Mouse (Mus musculus): Measurements from ENCODE around the gene Pex16. TPM values are rescaled to one million over a fixed set of nuclear protein-coding genes. Genes with fewer than 3 reads are reported as not detected.
A peak's percentile ranks its signal among the peaks of the same experiment; 100 is the strongest.

Pex16 gene
- polyA plus RNA-seq, 1 experiment from 2014 or later = 18.2 TPM

DNA sequence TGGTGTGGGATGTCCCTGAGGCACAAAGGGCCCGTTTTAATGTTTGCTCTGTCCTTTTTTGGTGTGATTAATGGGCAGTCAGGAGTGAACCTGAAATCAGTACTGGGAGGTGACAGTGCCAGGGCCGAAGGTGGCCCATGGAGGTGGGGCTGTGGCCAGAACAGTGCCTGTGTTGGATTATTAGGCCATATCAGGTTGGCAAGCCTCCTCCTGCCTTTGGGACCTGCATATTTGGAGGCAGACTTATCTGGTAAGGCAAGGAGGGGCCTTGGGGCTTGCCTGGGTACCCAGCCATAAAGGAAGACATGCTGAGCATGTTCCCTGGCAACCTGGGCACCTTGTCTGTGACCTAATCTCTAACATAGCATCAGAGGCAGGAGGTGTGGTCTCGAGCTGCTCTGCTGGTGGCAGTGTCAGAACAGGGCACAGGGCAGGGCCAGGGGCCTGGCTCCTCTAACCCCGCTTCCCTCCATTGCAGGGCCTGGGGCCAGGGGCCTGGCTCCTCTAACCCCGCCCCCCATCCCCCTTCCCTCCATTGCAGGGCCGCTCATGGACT lies 6.1 kb downstream of the Pex16 start:
- WGBS = 77% methylated on average over 6 of the region's 6 CpGs
- no peak overlapping the region for H3K9ac ChIP-seq (ENCODE audit: low read length)
- H3K27me3 ChIP-seq (ENCODE audit: control insufficient read depth, insufficient read depth, low read length) = no peaks in the 10 kb centered on the region
- no peak overlapping the region for H3K4me3 ChIP-seq (ENCODE audit: low read depth, low read length)
- H3K36me3 ChIP-seq (ENCODE audit: control insufficient read depth, insufficient read depth, low read length) = peaks cover 3% of the 10 kb centered on the region; the same call in 1 of the 2 replicates
- no peak overlapping the region for H3K4me2 ChIP-seq (ENCODE audit: low read depth, low read length, severe bottlenecking)
- ATAC-seq (replicated peaks; ENCODE audit: low FRiP score) (no peak), DNase-seq (ENCODE audit: low spot score) (no peak)
- no peak overlapping the region for H3K27ac ChIP-seq (ENCODE audit: low read depth, low read length)
- no peaks in the 10 kb centered on the region for H3K9me3 ChIP-seq (ENCODE audit: control insufficient read depth, low read length)
- peaks cover 8% of the 10 kb centered on the region for H3K4me1 ChIP-seq (replicated peaks; ENCODE audit: control insufficient read depth, insufficient read depth, low read length)

DNA sequence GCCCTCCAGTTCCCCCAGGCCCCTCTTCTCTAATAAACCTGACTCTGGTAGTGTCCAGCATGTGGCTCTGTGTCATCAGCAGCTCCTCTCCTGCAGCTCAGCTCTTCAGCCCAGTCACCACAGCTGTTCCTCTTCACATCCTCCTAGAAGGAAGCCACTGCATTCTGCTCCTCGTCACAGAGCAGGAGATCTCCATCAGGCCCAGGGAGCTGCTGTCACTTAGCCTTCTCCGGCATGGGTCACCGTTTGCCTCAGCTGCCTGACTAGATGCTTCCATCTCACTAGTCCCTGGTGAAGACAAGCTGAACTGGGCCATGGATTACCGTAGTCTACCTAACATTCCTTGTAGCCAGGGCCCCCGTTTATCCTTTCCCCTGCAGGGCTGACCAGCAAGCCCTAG lies 6.7 kb downstream of the Pex16 start:
- 88% methylated on average over 5 of the region's 5 CpGs for WGBS
- peaks cover 2% of the 10 kb centered on the region for H3K4me1 ChIP-seq (replicated peaks; ENCODE audit: control insufficient read depth, insufficient read depth, low read length)
- no peak for DNase-seq (ENCODE audit: low spot score)
- H3K27ac ChIP-seq (ENCODE audit: low read depth, low read length) = no peak overlapping the region
- H3K36me3 ChIP-seq (ENCODE audit: control insufficient read depth, insufficient read depth, low read length) = peaks cover 6% of the 10 kb centered on the region; the same call in 1 of the 2 replicates
- H3K27me3 ChIP-seq (ENCODE audit: control insufficient read depth, insufficient read depth, low read length) = no peaks in the 10 kb centered on the region
- no peak overlapping the region for H3K9ac ChIP-seq (ENCODE audit: low read length)
- no peak for ATAC-seq (replicated peaks; ENCODE audit: low FRiP score)
- H3K4me2 ChIP-seq (ENCODE audit: low read depth, low read length, severe bottlenecking) = no peak overlapping the region
- H3K9me3 ChIP-seq (ENCODE audit: control insufficient read depth, low read length) = no peaks in the 10 kb centered on the region
- no peak overlapping the region for H3K4me3 ChIP-seq (ENCODE audit: low read depth, low read length)

DNA sequence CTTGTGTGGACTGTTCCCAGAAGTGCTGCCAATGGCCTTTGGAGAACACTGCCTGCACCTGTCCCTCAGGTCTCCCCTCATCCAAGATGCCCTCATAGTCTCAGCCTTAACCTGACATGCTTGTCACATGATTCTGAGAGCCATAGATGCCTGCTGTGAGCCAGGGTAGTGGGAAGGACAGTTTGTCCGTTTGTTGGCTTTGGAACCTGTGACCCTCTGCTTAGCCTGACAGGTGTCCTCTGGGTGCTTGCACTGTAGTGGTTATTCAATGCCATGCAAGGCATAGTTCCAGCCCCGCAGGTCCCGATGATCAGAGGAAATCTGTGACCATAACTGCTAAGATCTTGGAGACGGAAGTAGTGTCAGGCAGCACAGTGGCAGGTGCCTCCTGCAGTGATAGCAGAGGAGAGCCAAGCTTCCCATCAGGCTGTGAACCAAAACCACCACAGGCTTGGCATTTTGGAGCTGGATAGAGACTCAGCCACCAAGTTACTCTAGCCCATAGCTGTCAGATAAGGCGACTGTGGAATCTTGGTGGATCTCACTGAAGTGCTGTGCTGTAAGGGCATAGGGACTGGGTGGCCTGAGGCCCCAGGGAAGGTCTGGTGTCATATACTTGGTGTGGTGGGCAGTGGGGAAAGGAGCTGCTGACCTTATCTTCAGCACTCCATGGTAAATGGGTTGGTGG lies 7.6 kb downstream of the Pex16 start, which contains the start of gene 1700029I15Rik:
1700029I15Rik (plus strand) TSS at position 638 of the 688 bp plus-strand sequence.
- no peak within 1 kb of the TSS for H3K4me2 ChIP-seq (ENCODE audit: low read depth, low read length, severe bottlenecking)
- DNase-seq (ENCODE audit: low spot score) = no peak
- no peaks in the 10 kb centered on the region for H3K9me3 ChIP-seq (ENCODE audit: control insufficient read depth, low read length)
- H3K27me3 ChIP-seq (ENCODE audit: control insufficient read depth, insufficient read depth, low read length) = no peaks in the 10 kb centered on the region
- H3K4me1 ChIP-seq (replicated peaks; ENCODE audit: control insufficient read depth, insufficient read depth, low read length) = no peaks in the 10 kb centered on the region
- no peak for ATAC-seq (replicated peaks; ENCODE audit: low FRiP score)
- H3K27ac ChIP-seq (ENCODE audit: low read depth, low read length) = no peak within 1 kb of the TSS
- H3K9ac ChIP-seq (ENCODE audit: low read length) = no peak within 1 kb of the TSS
- peaks cover 11% of the 10 kb centered on the region; the same call in 1 of the 2 replicates for H3K36me3 ChIP-seq (ENCODE audit: control insufficient read depth, insufficient read depth, low read length)
- WGBS = 84% methylated on average over 5 of the region's 5 CpGs
- H3K4me3 ChIP-seq (ENCODE audit: low read depth, low read length) = no peak within 1 kb of the TSS

DNA sequence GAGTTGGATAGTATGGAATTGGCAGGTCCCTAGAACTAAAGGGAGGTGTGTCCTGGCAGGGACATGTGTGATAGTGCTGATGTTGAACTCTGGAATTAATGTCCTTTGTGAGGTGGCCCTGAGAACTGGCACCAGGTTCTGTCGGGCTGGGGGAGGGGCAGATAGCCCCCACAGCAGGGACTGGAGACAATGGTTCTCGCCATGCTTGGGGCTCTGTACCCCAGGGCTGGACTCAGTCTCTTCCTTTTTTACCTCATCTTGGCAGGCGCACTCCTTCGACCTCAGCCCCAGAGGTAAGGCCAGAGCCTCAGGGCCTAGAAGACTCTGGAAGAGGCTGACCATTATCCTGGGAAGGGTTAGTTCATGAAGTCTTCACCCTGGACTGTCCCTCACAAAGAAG lies 8.3 kb downstream of the Pex16 start:
- Histone ChIP-seq H3K9ac (ENCODE audit: low read length) (no peak overlapping the region), H3K4me2 (ENCODE audit: low read depth, low read length, severe bottlenecking) (no peak overlapping the region), H3K27me3 (ENCODE audit: control insufficient read depth, insufficient read depth, low read length) (no peaks in the 10 kb centered on the region), H3K4me3 (ENCODE audit: low read depth, low read length) (no peak overlapping the region), H3K36me3 (ENCODE audit: control insufficient read depth, insufficient read depth, low read length) (peaks cover 13% of the 10 kb centered on the region; the same call in 1 of the 2 replicates), H3K4me1 (replicated peaks; ENCODE audit: control insufficient read depth, insufficient read depth, low read length) (no peaks in the 10 kb centered on the region), H3K27ac (ENCODE audit: low read depth, low read length) (no peak overlapping the region), H3K9me3 (ENCODE audit: control insufficient read depth, low read length) (no peaks in the 10 kb centered on the region)
- WGBS = 88% methylated on average over 4 of the region's 4 CpGs
- ATAC-seq (replicated peaks; ENCODE audit: low FRiP score) (no peak), DNase-seq (ENCODE audit: low spot score) (no peak)

DNA sequence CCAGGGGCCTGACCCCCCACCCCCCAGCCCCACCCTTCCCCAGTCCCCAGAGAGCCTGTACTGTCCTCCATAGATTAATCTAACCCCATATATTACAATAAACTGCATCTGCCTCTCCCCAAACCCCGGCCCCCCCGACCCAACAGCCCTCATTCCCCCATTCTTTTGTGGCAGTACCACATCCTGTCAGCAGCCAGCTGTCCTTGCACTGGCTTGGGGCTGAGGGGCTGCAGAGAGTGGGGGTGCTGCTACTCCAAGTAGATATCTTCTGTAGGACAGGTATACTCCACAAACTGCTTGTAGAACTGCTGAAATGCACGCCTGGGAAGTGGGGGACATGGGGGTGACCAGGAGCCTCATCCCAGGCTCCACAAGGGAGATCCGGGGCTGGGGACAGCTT lies 9.6 kb downstream of the Pex16 start:
- 86% methylated on average over 4 of the region's 4 CpGs for WGBS
- DNase-seq (ENCODE audit: low spot score) (no peak), ATAC-seq (replicated peaks; ENCODE audit: low FRiP score) (no peak)
- Histone ChIP-seq H3K4me3 (ENCODE audit: low read depth, low read length) (no peak overlapping the region), H3K27ac (ENCODE audit: low read depth, low read length) (no peak overlapping the region), H3K4me2 (ENCODE audit: low read depth, low read length, severe bottlenecking) (no peak overlapping the region), H3K4me1 (replicated peaks; ENCODE audit: control insufficient read depth, insufficient read depth, low read length) (peaks cover 3% of the 10 kb centered on the region; the same call in 1 of the 2 replicates), H3K9me3 (ENCODE audit: control insufficient read depth, low read length) (no peaks in the 10 kb centered on the region), H3K27me3 (ENCODE audit: control insufficient read depth, insufficient read depth, low read length) (no peaks in the 10 kb centered on the region), H3K9ac (ENCODE audit: low read length) (no peak overlapping the region), H3K36me3 (ENCODE audit: control insufficient read depth, insufficient read depth, low read length) (peaks cover 13% of the 10 kb centered on the region; the same call in 1 of the 2 replicates)

DNA sequence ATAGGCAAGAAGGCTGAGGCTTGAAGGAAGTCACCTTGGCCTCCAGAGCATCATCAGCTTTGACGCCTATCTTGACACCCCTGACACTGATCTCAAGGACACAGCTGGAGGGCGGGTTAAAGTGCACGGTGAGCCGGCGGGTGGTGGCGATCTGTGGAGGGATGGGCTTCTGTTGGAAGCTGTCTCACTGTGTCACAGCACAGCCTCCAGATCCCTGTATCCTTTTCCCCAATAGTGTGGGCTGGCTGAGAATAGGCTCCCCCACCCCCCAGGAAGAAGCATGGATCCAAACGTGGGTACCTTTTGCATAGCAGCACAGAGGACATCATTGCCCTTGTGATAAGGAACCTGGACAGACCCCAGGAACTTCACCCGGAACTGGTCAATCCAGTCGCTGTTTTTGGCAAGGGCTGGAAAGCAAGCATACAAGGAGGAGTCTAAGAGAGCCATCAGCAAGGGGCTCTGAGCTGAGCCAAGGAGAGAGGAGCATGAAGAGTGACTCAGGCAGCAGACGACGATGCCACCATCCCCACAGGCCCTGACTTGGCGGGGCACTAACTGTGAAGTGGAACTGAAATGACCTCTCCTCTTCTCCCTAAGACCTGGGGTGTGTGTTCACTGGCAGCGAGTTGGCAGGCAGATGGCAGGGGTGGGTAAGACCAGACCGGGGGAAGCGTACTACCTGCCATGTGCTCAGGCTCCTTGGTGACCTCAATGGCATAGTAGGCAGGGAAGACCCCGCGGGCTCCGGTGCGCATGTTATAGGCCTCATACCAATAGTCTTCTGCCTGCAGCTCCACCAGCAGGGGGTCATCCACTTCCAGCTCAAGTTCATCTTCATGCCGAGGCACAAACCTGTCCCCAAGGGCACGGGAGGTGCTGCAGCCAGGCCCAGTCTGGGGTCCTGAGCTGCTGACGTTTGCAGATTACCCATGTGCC lies 10.9 kb downstream of the Pex16 start:
- ATAC-seq (replicated peaks; ENCODE audit: low FRiP score) (no peak), DNase-seq (ENCODE audit: low spot score) (no peak)
- Histone ChIP-seq H3K4me2 (ENCODE audit: low read depth, low read length, severe bottlenecking) (no peak overlapping the region), H3K9me3 (ENCODE audit: control insufficient read depth, low read length) (no peaks in the 10 kb centered on the region), H3K4me3 (ENCODE audit: low read depth, low read length) (no peak overlapping the region), H3K9ac (ENCODE audit: low read length) (no peak overlapping the region), H3K27me3 (ENCODE audit: control insufficient read depth, insufficient read depth, low read length) (no peaks in the 10 kb centered on the region), H3K4me1 (replicated peaks; ENCODE audit: control insufficient read depth, insufficient read depth, low read length) (peaks cover 10% of the 10 kb centered on the region), H3K27ac (ENCODE audit: low read depth, low read length) (no peak overlapping the region), H3K36me3 (ENCODE audit: control insufficient read depth, insufficient read depth, low read length) (peaks cover 13% of the 10 kb centered on the region; the same call in 1 of the 2 replicates)
- 88% methylated on average over 22 of the region's 22 CpGs for WGBS

- peaks cover 13% of the 10 kb centered on the region; the same call in 1 of the 2 replicates for H3K36me3 ChIP-seq (ENCODE audit: control insufficient read depth, insufficient read depth, low read length)
- H3K27ac ChIP-seq (ENCODE audit: low read depth, low read length) = no peak overlapping the region
These were observed 12.5 kb downstream of the Pex16 start for GRCm38 (mm10) chr2:92386821-92387570.

DNA sequence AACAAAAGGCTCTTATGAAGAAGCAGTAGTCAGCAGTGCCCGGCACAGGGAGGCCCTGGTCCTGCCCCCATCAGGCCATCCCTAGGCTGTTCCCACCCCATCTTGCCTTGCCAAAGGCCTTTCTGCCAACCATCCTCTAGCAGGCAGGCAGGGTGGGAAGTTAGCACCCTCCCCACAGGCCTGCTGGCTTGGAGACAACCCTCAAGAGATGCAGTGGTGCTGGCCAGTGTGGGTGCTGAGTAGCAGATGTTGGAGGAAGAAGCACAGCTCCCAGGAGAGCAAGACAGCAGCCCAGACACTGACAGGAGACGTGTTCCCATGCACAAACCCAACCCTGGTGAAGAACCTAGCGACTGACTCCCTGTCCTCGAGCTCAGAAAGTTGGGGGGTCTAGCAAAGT lies 13.2 kb downstream of the Pex16 start:
- WGBS = 72% methylated on average over 4 of the region's 4 CpGs
- ATAC-seq (replicated peaks; ENCODE audit: low FRiP score) (no peak), DNase-seq (ENCODE audit: low spot score) (no peak)
- Histone ChIP-seq H3K4me3 (ENCODE audit: low read depth, low read length) (peak overlapping the region; percentile 73; the same call in 1 of the 2 replicates), H3K9me3 (ENCODE audit: control insufficient read depth, low read length) (no peaks in the 10 kb centered on the region), H3K27me3 (ENCODE audit: control insufficient read depth, insufficient read depth, low read length) (no peaks in the 10 kb centered on the region), H3K9ac (ENCODE audit: low read length) (no peak overlapping the region), H3K4me2 (ENCODE audit: low read depth, low read length, severe bottlenecking) (peak overlapping the region; percentile 85), H3K36me3 (ENCODE audit: control insufficient read depth, insufficient read depth, low read length) (peaks cover 13% of the 10 kb centered on the region; the same call in 1 of the 2 replicates), H3K4me1 (replicated peaks; ENCODE audit: control insufficient read depth, insufficient read depth, low read length) (peaks cover 25% of the 10 kb centered on the region), H3K27ac (ENCODE audit: low read depth, low read length) (no peak overlapping the region)

More at GRCm38 (mm10) chr2:92386821-92387570, 12.5 kb downstream of the Pex16 start:
- no peak overlapping the region for H3K4me3 ChIP-seq (ENCODE audit: low read depth, low read length)
- no peak overlapping the region for H3K4me2 ChIP-seq (ENCODE audit: low read depth, low read length, severe bottlenecking)
- no peak for DNase-seq (ENCODE audit: low spot score)
- H3K4me1 ChIP-seq (replicated peaks; ENCODE audit: control insufficient read depth, insufficient read depth, low read length) = peaks cover 21% of the 10 kb centered on the region
- no peak overlapping the region for H3K9ac ChIP-seq (ENCODE audit: low read length)
- ATAC-seq (replicated peaks; ENCODE audit: low FRiP score) = no peak
- WGBS = 91% methylated on average over 30 of the region's 30 CpGs
- no peaks in the 10 kb centered on the region for H3K9me3 ChIP-seq (ENCODE audit: control insufficient read depth, low read length)
- no peaks in the 10 kb centered on the region for H3K27me3 ChIP-seq (ENCODE audit: control insufficient read depth, insufficient read depth, low read length)

Data from forebrain, embryonic 11.5 days (tissue).